Mouse (Mus musculus): ENCODE results near the gene Nup107.

DNA sequence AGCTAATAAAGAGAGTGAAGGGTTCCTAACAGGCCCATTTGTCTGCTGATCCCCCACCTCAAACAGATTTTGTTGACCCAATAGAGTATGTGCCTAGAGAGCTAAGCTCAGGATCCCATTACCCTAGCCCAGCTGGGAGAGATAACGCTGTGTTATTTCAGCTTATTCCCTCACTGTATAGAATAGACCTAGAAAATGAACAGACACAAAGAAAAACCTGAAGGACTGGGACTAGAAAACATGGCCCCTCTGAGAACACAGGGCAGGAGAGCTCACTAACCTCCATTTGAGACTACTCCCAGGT is 17.7 kb downstream of the Nup107 start:
- TF ChIP-seq TAL1 (IDR thresholded peaks at IDR 0.05; ENCODE audit: low read length) (no peak), GATA1 (IDR thresholded peaks at IDR 0.05; ENCODE audit: low read length) (no peak)

All from erythroblast, embryonic 14.5 days (primary cell).